Mouse (Mus musculus) stomach, postnatal 0 days (tissue): ENCODE measurements around the gene Ppp2r5d. TPM values are rescaled to one million over a fixed set of nuclear protein-coding genes. Genes with fewer than 3 reads are reported as not detected.

Experiments used
- ATAC-seq: fragments of 200-750 bp; cut with Nextera tagmentation; 2 replicates; pipeline ENCODE4 v1.8.0; 2017; ENCODE audit not compliant: low FRiP score, low TSS enrichment
- DNase-seq: peaks from one replicate; pipeline ENCODE4 v3.0.0-alpha.2; 2016; ENCODE audit warnings: low spot score
- H3K27ac ChIP-seq: fragments of 300-500 bp; sonication (generic); replicated peaks from 2 replicates; pipeline ENCODE4 v1.5.1; 2014; ENCODE audit warnings: mild to moderate bottlenecking, control low read depth
- H3K27me3 ChIP-seq: fragments of 300-500 bp; sonication (generic); 2 replicates; pipeline ENCODE4 v1.6.1; 2014; ENCODE audit warnings: low read length; ENCODE audit not compliant: control insufficient read depth, insufficient read depth
- H3K36me3 ChIP-seq: fragments of 300-500 bp; sonication (generic); 2 replicates; pipeline ENCODE4 v1.6.1; 2014; ENCODE audit warnings: low read length, mixed read lengths; ENCODE audit not compliant: control insufficient read depth, insufficient read depth
- H3K4me1 ChIP-seq: fragments of 300-500 bp; sonication (generic); replicated peaks from 2 replicates; pipeline ENCODE4 v1.6.1; 2014; ENCODE audit warnings: antibody characterized with exemption; ENCODE audit not compliant: control insufficient read depth, insufficient read depth
- H3K4me2 ChIP-seq: fragments of 300-500 bp; sonication (generic); replicated peaks from 2 replicates; pipeline ENCODE4 v1.6.1; 2014; ENCODE audit warnings: low read depth, mild to moderate bottlenecking, control low read depth, moderate library complexity
- H3K4me3 ChIP-seq: fragments of 300-500 bp; sonication (generic); 2 replicates; pipeline ENCODE4 v1.5.1; 2014; ENCODE audit warnings: low read depth, low read length, control low read depth
- H3K9ac ChIP-seq: fragments of 300-500 bp; sonication (generic); 2 replicates; pipeline ENCODE4 v1.6.1; 2014; ENCODE audit warnings: mild to moderate bottlenecking, low read length, control low read depth, mixed read lengths
- H3K9me3 ChIP-seq: fragments of 300-500 bp; sonication (generic); 2 replicates; pipeline ENCODE4 v1.6.1; 2016; ENCODE audit warnings: low read length; ENCODE audit not compliant: control insufficient read depth
- CTCF ChIP-seq: IDR thresholded peaks from 2 replicates; pipeline ENCODE4 v1.5.1; 2016; ENCODE audit warnings: antibody characterized with exemption, low read depth, mild to moderate bottlenecking, moderate library complexity
- EP300 ChIP-seq: optimal IDR thresholded peaks from 2 replicates; pipeline ENCODE3; 2016; ENCODE audit warnings: antibody characterized with exemption
- WGBS: fragments of 180-500 bp; shearing (Covaris S2); extraction: QIAGEN DNeasy Blood & Tissue Kit; methylation state at CpG from one replicate; pipeline ENCODE4 v1.1.7; 2014; 5-methylcytosine and 5-hydroxymethylcytosine counted together
- polyA plus RNA-seq: library from polyadenylated mRNA; unstranded; fragments of >200 nt; fragmentation: Nextera tagmentation; extraction: Ambion mirVana; gene quantifications from 2 replicates; pipeline ENCODE4 v1.2.1, GENCODE M21; 2015

Ppp2r5d gene
- polyA plus RNA-seq, 1 experiment from 2014 or later, result 27.2 TPM

DNA sequence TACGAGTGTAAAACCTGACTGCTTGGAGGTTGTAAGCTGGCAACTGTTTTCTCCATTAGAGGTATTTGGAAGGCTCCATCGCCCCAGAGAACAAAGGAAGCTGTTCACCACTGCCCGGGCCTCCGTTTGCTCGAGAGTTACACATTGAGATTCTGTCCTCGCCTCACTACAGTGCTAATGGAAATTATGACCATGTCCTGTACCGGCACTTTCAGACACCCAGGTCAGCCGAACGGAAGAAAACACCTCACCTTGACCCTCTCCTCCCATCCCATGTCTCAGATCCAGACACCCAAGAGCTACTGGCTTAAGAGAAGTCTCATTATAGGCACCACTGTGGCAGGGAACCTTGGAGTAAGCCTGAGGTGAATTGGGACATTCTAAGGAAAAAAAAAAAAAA lies 8.9 kb upstream of the Ppp2r5d start:
- DNase-seq (no peak), ATAC-seq (no peak)
- Histone ChIP-seq H3K4me3 (no peak overlapping the region), H3K9me3 (no peaks in the 10 kb centered on the region), H3K27ac (no peak overlapping the region), H3K9ac (no peak overlapping the region), H3K4me1 (peaks cover 3% of the 10 kb centered on the region; the same call in 1 of the 2 replicates), H3K4me2 (no peak overlapping the region), H3K27me3 (no peaks in the 10 kb centered on the region), H3K36me3 (peaks cover 3% of the 10 kb centered on the region; the same call in 1 of the 2 replicates)
- TF ChIP-seq EP300 (no peak), CTCF (no peak)
- WGBS, result 87% methylated on average over 9 of the region's 9 CpGs

DNA sequence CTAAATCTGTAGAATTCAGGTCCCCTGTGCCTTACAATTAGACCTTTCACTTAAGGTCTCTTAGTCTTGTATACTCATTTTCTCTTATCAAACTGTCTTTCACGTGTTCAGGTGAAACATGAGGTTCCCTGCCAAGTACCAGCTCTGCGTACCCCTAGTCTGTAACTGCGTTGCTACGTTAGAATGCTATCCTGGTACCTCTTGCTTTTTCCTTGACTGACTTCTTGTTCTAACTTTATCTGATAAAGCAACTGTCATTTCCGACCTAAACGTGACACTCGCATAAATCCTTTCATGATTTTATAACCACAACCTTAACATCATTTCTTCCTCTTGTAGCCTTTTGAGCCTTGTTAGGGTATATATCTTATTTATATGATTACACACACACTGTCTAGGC lies 7.5 kb upstream of the Ppp2r5d start:
- Histone ChIP-seq H3K36me3 (peaks cover 3% of the 10 kb centered on the region; the same call in 1 of the 2 replicates), H3K27me3 (no peaks in the 10 kb centered on the region), H3K4me3 (peak overlapping the region; percentile 93), H3K9me3 (no peaks in the 10 kb centered on the region), H3K27ac (no peak overlapping the region), H3K4me1 (peaks cover 3% of the 10 kb centered on the region; the same call in 1 of the 2 replicates), H3K4me2 (peak overlapping the region; percentile 97), H3K9ac (peak overlapping the region; percentile 96)
- TF ChIP-seq EP300, result no peak
- TF ChIP-seq CTCF, result no peak
- no peak for DNase-seq
- 50% methylated on average over 7 of the region's 7 CpGs for WGBS
- ATAC-seq, result no peak

DNA sequence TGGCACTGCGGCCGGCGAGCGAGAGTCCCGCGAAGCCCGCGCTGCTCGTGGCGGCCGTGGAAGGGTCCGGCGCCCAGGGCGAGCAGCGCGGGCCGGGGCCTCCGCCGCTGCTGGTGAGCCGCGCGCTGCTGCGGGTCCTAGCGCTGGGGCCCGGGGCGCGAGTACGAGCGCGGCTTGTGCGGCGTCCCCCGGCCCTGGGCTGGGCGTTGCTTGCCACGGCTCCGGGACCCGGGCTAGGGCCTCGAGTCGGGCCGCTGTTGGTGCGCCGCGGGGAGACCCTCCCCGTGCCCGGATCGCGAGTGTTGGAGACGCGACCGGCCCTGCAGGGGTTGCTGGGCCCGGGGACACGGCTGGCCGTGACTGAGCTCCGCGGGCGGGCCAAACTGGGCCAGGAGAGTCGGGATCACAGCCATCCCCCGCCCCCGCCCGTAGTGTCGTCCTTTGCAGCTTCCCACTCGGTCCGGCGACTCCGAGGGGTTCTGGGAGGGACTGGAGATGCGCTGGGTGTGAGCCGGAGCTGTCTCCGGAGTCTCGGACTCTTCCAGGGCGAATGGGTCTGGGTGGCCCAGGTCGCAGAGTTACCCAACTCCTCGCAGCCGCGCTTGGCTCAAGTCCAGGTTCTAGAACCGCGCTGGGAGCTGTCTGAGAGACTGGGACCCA lies 6.8 kb upstream of the Ppp2r5d start:
- H3K27ac ChIP-seq, result peak overlapping the region; percentile 78
- under 1% methylated on average over 50 of the region's 76 CpGs for WGBS
- peaks cover 3% of the 10 kb centered on the region; the same call in 1 of the 2 replicates for H3K4me1 ChIP-seq
- peak; percentile 54 for ATAC-seq
- peak; percentile 59 for DNase-seq
- peak overlapping the region; percentile 96 for H3K9ac ChIP-seq
- no peaks in the 10 kb centered on the region for H3K27me3 ChIP-seq
- TF ChIP-seq EP300 (no peak), CTCF (no peak)
- peaks cover 3% of the 10 kb centered on the region; the same call in 1 of the 2 replicates for H3K36me3 ChIP-seq
- no peaks in the 10 kb centered on the region for H3K9me3 ChIP-seq
- peak overlapping the region; percentile 97 for H3K4me2 ChIP-seq
- peak overlapping the region; percentile 93 for H3K4me3 ChIP-seq

DNA sequence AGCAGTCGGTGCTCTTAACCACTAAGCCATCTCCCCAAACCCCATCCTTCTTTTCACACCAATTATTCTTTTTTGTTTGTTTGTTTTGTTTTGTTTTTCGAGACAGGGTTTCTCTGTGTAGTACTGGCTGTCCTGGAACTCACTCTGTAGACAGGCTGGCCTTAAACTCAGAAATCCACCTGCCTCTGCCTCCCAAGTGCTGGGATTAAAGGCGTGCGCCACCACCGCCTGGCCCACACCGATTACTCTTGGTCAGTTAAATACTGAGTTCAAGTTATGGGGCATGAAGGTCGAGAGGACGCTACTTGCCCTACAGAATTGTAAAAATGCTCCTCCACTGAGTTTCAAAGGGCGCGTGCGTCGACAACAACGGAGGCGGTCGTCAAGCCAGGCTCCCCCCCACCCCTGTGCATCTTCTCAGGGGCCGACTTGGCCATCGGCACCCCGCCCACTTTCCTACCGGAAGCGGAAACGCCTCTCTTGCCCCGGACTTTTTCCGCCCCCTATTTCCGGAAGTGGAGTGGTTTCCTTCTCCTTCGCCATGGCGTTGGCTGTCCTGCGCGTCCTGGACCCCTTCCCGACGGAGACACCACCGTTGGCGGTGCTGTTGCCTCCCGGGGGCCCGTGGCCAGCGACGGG lies 6.2 kb upstream of the Ppp2r5d start, which contains the start of gene Pex6:
Gene Pex6 (plus strand): TSS at position 505 of the 639 bp plus-strand sequence.
- H3K4me3 ChIP-seq, result peak within 1 kb of the TSS; percentile 93
- peak within 1 kb of the TSS; percentile 96 for H3K9ac ChIP-seq
- H3K27me3 ChIP-seq, result no peaks in the 10 kb centered on the region
- peaks cover 3% of the 10 kb centered on the region; the same call in 1 of the 2 replicates for H3K36me3 ChIP-seq
- H3K4me2 ChIP-seq, result peak within 1 kb of the TSS; percentile 97
- H3K27ac ChIP-seq, result peak within 1 kb of the TSS; percentile 78
- ATAC-seq (peak; percentile 88), DNase-seq (peak; percentile 94)
- H3K9me3 ChIP-seq, result no peaks in the 10 kb centered on the region
- no peak for TF ChIP-seq EP300
- peak; percentile 25; the same call in 1 of the 2 replicates for TF ChIP-seq CTCF
- 6% methylated on average over 34 of the region's 36 CpGs for WGBS
- H3K4me1 ChIP-seq, result peaks cover 3% of the 10 kb centered on the region; the same call in 1 of the 2 replicates

DNA sequence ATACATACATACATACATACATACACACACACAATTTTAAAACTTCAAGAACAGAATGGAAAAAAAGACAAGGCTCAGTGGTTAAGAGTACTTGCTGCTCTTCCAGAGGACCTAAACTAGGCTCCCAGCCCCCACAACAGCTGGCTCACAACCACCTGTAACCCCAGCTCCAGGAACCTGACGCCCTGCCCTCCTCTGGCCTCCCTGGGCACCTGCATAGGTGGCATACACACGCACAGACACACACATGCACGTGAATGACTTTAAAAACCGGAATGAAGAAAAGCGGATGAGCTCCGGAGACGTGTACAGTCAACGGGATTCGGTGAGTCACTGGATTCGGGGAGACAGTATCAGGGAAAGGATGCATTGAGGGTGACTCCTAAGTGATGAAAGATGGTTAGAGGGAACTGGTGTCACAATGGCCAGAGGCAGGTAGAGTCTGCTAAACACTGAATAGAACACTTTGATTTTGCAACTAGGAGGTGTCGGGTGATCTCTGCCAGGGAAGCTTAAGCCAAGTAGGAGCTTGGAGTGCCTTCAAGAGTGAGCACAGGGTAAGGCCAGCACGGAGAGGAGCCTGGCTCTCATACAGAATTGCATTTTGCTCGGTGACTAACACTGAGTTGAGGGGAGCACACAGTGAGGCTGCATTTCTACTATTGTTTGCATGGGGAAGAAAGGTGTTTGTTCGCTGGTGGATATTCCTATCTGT lies 1.6 kb upstream of the Ppp2r5d start:
- no peak overlapping the region for H3K27ac ChIP-seq
- H3K27me3 ChIP-seq, result no peaks in the 10 kb centered on the region
- no peak overlapping the region for H3K4me3 ChIP-seq
- no peak overlapping the region for H3K4me2 ChIP-seq
- ATAC-seq (no peak), DNase-seq (no peak)
- TF ChIP-seq EP300 (no peak), CTCF (no peak)
- 88% methylated on average over 14 of the region's 14 CpGs for WGBS
- H3K9ac ChIP-seq, result no peak overlapping the region
- no peaks in the 10 kb centered on the region for H3K36me3 ChIP-seq
- H3K4me1 ChIP-seq, result peaks cover 5% of the 10 kb centered on the region; the same call in 1 of the 2 replicates
- no peaks in the 10 kb centered on the region for H3K9me3 ChIP-seq
